Mouse (Mus musculus) CD8-positive naive resting alpha-beta T cell, adult 2 months (primary cell): ENCODE results near the gene Sdhaf4.
A peak's percentile ranks its signal among the peaks of the same experiment; 100 is the strongest.
"Not testable (repeated sequence)": the region's sequence is repeated elsewhere in the genome, so short reads cannot be mapped to it uniquely, and the experiment has no call there.

Experiments used
- DNase-seq, 2 experiments: peaks; one replicate each; pipeline ENCODE4 v3.0.0; 2022; ENCODE audit warnings: low read depth in 2 of 2, low spot score in 2 of 2

Sdhaf4 gene

DNA sequence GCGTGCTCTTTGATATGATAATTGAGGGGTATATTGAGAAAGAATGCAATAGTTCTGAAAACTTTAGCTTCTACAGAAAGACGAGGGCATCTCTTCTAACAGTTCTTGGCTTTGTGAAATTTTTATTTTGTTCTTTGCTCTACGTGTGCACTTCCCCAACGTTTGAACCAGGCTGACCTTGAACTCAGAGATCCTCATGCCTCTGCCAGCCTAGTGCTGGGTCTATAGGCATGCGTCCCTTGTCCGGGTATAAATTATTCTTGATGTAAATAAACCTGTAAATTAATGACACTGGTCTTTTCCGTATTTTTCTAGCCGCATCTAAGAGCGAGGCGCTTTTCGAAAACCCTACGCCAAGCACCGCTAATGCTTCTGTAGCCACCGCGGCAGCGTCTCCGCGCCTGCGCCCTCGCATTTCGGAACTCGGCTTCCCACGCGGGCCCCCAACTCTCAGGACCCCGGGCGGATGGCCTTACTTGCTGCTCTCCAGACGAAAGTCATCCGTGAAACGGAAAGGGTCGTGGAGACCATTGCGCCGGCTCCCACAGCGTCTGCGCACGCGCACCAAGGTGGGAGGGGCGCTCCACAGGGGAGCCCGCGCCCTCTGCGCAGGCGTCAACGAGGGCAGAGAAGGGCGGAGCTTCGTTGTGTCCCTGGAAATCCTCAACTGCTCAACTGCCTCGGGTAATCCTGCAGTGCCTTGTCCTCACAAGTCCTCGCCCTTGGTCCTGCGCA lies at the start of gene Sdhaf4:
TSS of gene Sdhaf4 (minus strand) at position 587 of the 735 bp plus-strand sequence.
- peak; percentile 84 to 86 for DNase-seq

DNA sequence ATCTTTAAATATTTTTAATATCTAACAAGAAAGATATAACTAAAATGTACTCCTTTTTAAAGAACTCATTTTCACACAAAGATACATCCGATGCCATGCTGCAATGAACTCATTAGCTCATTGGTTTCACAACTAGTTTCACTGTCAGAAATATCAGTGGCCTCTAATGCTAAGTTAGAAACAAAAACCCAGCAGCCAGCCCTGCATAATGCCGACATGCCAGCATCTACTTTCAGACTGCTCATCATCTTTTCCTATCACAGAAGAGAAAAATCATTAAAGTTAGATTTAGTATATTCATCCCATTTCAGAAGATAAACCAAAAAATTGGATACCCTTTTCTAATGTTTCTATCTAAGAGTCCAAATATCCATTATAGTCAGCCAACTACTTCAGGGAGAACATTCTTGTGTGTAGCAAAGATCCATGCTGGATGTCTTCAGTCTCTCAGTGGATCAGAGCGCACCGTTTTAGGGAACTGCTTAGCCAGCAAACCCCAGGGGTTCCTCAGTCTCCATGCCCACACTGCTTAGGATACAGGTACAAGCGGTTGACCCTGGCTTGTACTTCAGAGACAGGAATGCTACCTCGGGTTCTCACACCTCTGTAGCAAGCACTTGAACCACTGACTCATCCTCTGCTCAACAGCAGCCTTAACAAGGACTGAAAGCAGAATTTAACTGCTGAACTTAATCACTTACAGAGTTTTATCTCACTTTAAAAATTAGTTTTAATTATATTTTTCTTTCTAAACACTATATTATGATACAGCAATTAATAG lies 41.5 kb upstream of the Sdhaf4 start:
- DNase-seq, result no peak

DNA sequence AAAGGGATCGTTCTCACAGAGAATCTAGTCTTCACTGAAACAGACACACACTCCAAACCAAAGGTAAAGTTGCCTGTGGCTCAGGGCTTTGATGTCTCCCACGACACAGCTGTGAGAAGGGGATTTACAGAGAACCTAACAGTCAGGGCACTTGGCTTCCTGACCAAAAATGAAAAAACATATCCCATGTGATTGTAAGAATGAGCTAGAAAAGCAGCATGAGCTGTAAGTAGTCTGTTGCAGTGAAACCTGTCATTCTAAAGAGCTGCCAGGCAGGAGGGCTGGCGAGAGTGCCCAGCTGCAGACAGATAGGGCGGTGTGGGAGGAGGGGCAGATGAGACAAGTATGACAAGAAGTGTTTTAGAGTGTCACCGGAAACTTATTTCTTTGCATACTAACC lies 40.2 kb upstream of the Sdhaf4 start:
- DNase-seq, result no peak

DNA sequence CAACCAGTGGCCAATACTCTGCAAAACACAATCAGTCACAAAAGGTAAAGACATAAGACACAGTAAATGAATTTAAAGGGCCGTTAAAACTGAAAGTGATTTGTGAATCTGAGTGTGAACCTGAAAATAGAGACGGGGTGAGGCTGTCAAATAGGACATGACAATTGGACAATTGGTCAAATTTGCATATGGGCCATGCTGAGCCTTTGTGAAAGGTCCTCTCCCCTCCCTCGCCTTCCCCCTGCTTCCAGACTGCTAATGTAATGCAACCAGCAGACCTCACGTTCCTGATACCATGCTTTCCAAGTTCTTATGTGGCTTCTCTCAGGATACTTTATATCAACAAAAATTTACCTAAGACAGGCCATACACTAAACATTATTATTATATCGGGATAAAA lies 37.6 kb upstream of the Sdhaf4 start:
- DNase-seq, result no peak

DNA sequence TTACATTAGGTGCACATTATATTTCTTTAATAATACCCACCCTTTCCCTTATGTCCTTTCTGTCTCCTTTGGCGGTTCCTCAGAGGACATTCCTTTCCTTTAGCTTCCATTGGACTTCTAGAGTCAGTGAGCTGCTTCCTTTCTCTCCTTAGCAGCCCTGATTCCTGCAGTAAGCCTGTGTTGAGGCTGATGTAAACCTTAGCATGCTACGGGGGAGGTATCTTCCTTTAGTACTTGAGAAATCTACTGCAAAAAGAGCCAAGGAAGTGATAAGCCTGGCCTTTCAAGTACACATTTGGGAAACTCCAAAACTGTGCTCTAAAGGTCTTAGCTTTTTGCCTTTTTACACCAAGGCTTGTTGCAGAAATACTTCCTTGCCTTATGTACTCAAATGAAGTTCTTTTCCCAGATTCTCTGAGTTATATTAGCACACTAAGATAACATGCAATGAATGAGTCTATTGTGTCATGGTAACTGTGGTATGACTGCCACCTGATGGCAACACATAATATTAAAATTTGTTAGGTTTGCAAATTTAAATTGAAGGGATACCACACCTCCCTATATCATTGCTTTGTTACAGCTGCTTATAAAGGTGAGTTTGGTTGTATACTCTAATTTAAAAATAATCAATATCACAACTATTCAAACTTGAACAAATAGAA lies 28.4 kb upstream of the Sdhaf4 start:
- DNase-seq, result no peak

DNA sequence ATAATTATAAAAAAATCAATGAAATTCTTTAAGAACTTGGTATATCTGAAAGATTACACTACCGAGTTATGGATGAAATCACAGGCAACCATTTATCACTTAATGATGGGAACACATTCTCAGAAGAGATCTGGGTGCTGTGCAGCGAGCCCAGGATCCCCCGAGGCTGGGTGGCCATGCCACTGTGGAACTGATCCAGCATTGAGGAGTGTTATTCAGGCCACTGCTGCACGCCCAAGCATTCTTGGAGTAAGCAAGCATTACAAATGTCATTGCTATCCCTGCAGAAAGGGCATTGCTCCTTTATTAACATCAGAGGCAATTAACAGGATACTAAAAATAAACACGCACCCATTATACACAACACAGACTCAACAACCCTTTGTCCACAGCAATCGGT lies 5.4 kb upstream of the Sdhaf4 start:
- DNase-seq, result no peak

DNA sequence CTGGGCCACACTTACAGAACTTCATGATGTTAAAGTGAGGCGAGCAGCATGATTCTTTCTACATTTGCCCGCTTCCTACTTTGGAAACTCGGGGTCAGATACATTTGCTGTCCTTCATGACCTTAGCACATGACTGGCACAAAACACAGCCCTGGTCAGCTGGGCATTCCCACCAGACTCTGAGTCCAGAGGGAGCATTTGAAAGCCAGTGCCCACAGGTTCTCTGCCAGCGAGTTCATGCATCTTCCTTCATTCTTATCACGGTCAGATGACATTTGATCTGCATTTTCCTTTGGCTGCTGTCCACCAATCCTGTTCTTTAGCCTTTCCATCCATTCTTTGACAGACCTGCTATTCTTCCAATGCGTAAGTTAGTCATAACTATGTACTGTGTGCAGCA lies 4.6 kb upstream of the Sdhaf4 start:
- no peak for DNase-seq

DNA sequence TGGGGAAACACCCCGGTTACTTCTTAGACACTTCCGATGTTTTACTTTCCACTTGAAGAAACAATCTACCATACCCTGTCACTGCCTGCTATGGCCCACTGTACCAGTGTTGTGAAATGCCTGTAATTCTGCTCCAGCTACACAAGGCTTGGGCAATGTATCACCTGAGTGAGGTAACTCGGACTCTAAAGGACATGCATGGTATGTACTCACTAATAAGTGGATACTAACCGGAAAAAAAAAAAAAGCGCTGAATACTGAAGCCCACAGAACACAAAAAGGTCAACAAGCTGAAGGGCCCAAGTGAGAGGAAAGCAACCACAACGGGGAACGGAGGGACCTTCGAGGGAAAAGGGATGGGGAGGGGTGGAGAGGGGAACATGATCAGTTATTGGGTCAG lies 2.2 kb upstream of the Sdhaf4 start:
- no peak for DNase-seq

DNA sequence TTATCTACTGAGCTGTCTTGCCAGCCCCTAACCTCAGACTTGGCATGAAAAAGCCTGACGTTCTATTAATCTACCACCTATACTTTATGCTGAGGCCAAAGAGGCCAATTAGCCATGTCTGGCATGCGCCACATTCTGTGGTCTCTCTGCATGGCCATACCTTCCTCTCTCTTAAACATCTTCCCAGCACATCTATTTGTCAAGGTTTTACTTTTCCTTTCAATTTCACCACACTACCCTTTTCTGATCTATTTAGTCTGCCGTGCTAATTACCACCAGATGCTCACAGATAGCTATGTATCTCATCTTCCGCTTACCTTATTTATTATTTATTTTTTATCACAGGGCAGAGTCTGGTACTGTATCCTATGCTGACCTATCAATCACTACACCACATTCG lies 6.1 kb downstream of the Sdhaf4 start:
- DNase-seq, result no peak

DNA sequence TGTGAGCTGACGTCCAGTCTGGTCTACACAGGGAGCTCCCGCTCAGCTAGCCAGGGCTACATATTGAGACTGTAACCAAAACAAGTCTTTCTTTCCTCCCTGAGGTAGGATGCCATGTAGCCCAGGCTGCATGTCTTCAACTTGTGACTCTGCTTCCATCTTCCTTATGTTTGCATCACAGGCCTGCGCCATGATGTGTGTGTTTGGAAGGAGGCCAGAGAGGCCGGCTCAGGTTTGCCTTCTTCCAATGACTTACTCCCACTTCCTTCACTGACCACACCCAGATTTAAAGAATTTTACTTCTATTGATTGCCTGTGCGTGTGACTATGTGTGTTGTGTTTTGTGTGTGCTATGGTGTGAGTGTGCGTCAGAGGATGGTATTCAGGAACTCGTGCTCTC lies 6.6 kb downstream of the Sdhaf4 start:
- no peak for DNase-seq

DNA sequence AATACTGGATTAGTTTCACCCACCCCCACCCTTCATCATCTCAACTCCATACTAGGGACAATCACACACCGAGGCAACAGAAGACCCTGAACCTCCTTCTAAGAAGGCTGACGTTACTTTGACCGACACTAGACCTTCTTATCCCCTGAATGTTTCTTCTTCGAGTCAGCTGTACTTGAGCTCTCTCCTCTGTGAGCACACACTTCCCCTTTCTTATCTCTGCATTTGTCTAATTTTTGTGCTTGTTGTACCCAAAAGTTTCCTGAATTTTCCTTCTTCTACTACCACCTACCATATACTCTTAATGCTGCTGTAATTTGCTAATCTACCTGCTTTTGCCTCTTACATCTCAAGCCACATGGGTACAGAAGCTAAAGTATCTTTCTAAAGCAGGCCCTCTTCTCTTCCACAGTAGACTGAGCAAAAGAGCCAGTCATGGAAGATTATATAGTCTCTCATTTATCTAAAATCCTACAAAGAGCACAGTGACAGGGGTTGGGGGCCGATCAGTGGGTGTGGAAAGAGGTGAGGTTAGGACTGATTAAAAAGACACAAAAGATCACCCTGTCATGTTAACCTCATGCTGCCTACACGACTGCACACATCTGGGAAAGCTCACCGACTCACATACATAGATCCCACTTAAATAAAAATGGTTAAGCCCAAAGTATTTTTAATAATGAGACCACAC lies 7.2 kb downstream of the Sdhaf4 start:
- DNase-seq, result no peak

DNA sequence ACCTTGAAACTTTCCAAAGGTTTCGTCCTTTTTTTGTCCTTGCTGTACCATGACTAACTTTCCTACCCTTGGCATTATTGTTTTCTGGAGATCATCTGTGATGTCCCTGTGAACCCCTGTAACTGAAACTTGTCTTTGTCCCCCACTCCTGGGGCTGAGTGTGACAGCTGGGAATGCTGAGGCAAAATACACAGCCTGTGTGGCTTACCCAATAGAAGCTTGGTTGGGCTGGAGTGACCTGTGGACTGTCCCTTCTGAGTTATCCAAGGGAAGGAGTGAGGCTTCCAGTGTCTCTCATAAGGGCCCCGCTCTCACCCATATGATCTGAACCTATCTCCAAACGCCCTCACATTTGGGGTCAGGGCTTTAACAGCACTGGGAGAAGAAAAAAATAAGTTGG lies 8.0 kb downstream of the Sdhaf4 start:
- no peak for DNase-seq

DNA sequence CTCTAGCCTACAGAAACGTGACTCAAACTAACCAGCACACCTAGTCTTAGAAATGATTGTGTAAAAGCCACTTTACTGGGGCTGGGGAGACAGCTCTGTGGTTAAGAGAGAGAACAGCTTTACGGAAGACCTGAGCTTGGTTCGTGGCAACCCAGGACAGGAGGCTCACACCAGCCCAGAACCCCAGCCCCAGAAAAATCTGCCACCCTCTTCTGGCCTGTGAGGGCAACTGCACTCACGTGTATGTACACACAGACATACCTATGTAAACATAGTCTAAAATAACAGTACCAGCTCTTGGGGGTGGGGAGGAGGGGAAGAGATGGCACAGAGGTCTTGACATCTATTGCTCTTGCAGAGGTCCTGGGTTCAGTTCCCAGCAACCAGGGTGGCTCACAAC lies 10.0 kb downstream of the Sdhaf4 start:
- no peak for DNase-seq

DNA sequence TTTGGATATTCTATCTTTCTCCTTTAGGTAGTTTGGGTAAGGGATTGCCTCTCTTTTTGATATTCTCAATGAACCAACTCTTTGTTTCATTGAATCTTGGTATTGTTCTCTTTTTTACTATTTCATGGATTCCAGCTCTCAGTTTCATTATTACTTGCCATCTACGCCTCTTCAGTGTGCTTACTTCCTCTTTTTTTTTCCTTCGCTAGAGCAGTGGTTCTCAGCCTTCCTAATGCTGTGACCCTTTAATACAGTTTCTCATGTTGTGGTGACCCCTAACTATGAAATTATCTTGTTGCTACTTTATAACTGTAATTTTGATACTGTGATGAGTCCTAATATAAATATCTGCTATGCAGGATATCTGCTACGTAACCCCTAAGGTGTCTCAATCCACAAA lies 22.3 kb downstream of the Sdhaf4 start:
- DNase-seq, result no peak

DNA sequence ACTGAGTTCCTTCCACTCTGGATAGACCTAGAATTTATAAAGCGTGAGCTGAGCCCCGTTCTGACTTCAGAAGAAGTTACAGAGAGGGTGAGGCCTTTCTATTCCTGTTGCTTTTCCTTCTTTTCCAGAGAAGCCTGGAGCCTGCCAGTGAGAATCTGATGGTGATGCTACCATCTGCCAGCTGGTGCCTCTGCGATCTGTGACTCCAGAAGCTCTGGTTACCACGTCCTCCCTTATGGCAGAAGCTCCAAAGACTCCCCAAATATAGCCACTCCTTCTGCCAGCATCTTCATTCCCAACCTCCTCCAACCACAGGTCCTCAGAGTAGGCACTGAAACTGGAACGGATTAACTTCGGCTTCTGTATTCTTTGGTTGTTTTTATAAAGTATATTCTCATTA lies 27.2 kb downstream of the Sdhaf4 start:
- no peak for DNase-seq

DNA sequence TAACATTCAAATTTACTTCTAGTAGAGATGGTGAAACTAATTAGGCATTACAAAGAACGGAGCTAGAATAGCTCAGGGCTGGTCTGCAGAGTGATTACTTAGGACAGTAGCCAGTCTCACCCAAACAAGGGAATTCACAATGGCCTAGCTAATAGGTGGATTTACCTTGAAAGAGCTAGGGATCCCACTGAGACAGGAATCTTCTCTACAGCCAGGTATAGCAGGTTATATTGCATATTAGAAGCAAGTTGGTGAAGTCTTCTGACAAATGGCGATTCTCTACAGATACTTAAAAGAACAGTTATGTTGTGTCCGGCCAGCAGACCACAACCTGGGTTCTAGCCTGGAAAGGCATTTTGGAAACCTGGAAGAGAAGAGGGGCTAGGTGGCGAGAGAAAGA lies 34.3 kb downstream of the Sdhaf4 start:
- DNase-seq, result not testable (repeated sequence)

DNA sequence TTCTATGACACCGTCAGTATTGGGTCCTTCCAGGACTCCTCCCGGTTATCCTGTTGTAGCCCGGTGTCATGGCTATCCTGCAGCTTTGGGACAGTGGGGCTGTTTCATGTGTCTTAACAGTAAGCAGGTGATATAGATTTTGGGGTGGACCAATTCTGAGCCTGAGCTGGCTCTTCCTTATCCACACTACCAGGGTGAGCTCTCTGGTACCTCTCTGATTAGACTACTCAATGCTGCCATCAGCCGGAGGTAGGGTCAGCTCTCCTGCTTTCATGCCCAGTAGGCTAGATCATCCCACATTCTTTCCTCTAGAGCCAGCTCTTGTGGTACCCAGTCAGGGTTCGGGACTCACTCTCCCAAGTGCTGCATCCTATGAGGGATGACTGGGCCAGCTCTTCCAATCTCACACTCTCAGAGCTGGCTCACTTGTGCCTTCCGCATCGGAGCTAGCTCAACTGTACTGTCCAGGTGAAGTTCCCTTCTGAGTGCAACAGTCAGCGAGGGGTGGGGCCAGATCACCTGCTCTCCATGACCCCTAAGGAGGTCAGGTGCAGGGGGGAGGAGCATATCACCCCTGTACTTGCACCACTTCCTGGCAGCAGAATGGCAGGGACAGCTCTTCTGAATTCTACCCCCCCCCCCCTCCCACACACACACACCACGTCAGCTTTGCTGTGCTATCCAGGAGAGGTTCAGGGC lies 37.3 kb downstream of the Sdhaf4 start:
- DNase-seq, result no peak

DNA sequence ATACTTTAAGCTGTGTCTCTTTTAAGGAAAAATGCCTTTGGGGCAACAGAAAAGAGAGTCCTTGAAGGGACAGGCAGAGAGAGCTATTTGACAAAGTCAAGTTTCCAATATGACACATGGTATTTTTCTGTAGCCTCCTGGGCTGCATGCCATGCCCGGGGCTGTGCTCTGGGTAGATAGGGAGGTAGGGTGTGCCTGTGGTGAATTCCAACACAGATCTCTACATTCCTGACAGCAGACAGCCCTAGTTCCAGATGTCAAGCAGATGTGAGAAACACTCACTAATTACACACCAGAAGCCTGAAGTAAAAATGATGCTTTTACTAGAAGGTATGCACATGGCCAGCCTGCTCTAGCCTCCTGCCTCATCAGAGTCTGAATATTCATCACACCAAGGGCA lies 39.2 kb downstream of the Sdhaf4 start:
- DNase-seq, result no peak

DNA sequence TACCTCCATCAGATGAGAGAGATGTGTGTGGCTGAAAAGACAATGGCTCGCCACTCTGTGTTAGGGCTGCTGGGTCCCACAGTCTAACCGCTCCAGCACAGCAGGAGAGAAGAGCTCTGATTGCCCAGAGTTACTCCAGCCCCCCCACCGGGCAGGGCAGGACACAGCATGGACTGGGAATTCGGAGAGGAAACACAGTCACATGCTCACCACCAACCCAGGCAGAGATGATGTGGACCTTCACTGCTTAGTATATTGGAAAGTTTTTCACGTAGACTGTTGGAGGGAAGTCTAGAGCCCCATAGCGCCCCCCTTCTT lies 46.1 kb downstream of the Sdhaf4 start:
- no peak for DNase-seq

DNA sequence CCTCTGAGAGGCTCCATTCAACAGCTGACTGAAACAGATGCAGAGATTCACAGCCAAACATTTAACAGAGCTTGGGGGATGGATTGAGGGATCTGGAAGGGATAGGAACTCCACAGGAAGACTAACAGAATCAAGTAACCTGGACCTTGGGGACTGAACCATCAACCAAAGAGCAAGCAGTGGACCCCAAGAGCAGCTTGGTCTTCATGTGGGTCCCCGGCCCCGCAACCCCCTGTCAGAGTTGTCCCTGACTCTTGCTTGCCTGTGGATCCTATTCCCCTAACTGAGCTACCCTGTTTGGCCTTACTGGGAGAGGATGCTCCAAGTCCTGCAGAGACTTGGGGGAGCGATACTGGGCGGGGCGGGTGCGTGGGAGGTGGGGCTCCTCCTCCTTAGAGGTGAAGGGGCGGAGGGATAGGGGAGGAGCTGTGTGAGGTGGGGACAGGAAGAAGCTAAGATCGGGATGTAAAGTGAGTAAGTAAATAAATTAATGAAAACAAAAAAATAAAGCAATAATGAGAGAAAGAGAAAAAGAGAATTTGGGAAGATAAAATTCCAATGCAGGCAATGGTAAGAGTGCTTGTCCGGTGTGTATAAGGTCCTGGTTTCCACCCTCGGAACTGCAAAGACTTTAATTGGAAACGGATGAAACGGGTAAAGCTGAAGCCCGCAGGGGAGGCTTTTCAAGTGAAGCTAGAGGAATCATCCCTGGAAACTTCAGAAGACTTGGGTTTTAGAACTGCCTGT lies 46.6 kb downstream of the Sdhaf4 start:
- no peak for DNase-seq

DNA sequence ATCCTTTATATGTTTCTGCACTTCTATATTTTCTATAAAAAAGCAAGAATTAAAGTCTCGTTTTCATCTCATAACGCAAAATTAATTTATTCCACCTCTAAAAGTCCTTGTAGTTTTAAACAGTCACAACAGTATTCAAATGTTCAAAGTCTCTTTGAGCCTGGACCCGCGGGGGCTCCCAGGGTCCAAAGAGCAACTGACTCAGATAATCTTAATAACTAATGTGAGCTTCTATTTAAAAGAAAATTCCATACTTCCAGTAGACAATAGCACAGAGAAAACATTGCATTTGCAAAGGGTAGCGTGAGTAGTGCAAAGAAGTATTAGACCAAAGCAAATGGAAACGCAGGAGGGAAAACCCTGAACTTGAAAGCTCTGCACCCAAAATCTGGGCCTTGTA lies 47.4 kb downstream of the Sdhaf4 start:
- DNase-seq, result no peak
